Mouse (Mus musculus): ENCODE measurements around the gene H2al2c. TPM values are rescaled to one million over a fixed set of nuclear protein-coding genes. Genes with fewer than 3 reads are reported as not detected.
"Not testable (repeated sequence)": the region's sequence is repeated elsewhere in the genome, so short reads cannot be mapped to it uniquely, and the experiment has no call there.

The H2al2c gene
- not detected for polyA plus RNA-seq (2017; shearing (Covaris generic))

GRCm38 (mm10) chrY:2598799-2599198 is at the start of gene H2al2c:
H2al2c (plus strand) TSS chrY:2599099.
- not testable (repeated sequence) for ATAC-seq

Other genes with a start within 250 kb of the H2al2c start
- not detected for gene Sry, start 64.6 kb downstream of the H2al2c start, polyA plus RNA-seq (2017; shearing (Covaris generic))
- gene H2al2b, start 121.6 kb downstream of the H2al2c start, polyA plus RNA-seq (2017; shearing (Covaris generic)), result not detected
- not detected for gene Gm4064, start 197.1 kb downstream of the H2al2c start, polyA plus RNA-seq (2017; shearing (Covaris generic))
- gene Rbmy, start 231.6 kb downstream of the H2al2c start, polyA plus RNA-seq (2017; shearing (Covaris generic)), result not detected
- not detected for gene Gm10256, start 231.6 kb downstream of the H2al2c start, polyA plus RNA-seq (2017; shearing (Covaris generic))

Measured in inflammation-experienced regulatory T-cells, adult 6 months (primary cell).